Mouse (Mus musculus) liver, adult 2 months (tissue): ENCODE measurements around the gene Tln2.

Experiments
- CTCF ChIP-seq: fragments of 200-500 bp; IDR thresholded peaks from 2 replicates; pipeline ENCODE4 v1.5.1; 2011; ENCODE audit warnings: low read depth, low read length, control low read depth
- POLR2A ChIP-seq: fragments of 200-500 bp; IDR thresholded peaks from 2 replicates; pipeline ENCODE4 v1.6.1; 2011; ENCODE audit warnings: low read length, control low read depth; ENCODE audit not compliant: insufficient read depth; ENCODE audit errors: extremely low read depth

- TF ChIP-seq POLR2A = no peak
- TF ChIP-seq CTCF = no peak
Observed at GRCm38 (mm10) chr9:67191488-67192331, 367.8 kb downstream of the Tln2 start.
